Mouse (Mus musculus): ENCODE measurements around the gene Jakmip3.

DNA sequence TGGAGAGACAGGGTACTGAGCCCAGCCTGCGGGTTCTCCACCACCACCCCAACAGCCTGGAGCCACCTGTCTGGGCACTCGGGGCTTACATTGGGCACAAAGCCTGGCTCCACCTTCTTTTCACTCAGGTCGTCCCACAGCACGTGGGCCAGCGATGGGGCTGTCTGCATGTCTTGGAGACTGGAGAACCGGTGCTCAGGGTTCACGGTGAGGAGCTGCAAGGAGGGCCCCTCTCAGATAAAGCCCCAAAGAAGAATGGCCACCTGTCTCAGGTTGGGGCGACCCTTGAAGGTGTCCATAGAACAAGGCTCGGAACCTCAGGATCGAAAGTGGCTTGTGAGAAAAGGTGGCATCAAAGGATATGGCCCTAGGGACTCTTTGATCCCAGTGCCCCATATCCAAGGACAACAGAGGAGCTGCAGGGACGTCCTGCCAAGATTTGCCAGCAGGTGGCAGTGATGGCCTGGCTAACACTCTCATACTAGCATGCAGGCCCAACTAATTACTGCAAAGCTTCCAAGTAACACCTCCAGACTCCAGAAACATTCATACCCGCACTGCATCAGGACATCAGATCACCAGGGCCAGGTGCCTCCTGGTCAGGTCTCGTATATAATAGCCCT is 178.7 kb downstream of the Jakmip3 start:
- TF ChIP-seq CTCF (IDR thresholded peaks at IDR 0.05 in 2 of 3, conservative IDR thresholded peaks at IDR 0.05 in 1 of 3; ENCODE audit: control insufficient read depth in 1 of 3, insufficient read depth in 1 of 3, low read depth in 2 of 3, low read length in 3 of 3, poor library complexity in 1 of 3, severe bottlenecking in 1 of 3) (peak; percentile 51 to 75 (median 67)), POLR2A (IDR thresholded peaks at IDR 0.05; ENCODE audit: control insufficient read depth in 1 of 2, insufficient read depth in 1 of 2, low read depth in 1 of 2, low read length in 2 of 2, poor library complexity in 1 of 2) (no peak), USF1 (IDR thresholded peaks at IDR 0.05; ENCODE audit: low read depth, low read length) (no peak), EP300 (IDR thresholded peaks at IDR 0.05; ENCODE audit: low read depth in 1 of 2, low read length in 2 of 2) (no peak), CHD2 (IDR thresholded peaks at IDR 0.05; ENCODE audit: low read length) (no peak), POLR2AphosphoS2 (IDR thresholded peaks at IDR 0.05; ENCODE audit: low read length) (no peak), MAX (IDR thresholded peaks at IDR 0.05; ENCODE audit: low read length) (no peak)

Data from MEL (cell line).